In genomic region chr19:56842974-56843373, GRCm38 (mm10) we compare ENCODE assay signal across 29 mouse cellular contexts. TPM values are rescaled to one million over a fixed set of nuclear protein-coding genes. Genes with fewer than 3 reads are reported as not detected.
"Had no signal": no experiment of that assay in that cellular context is flagged by ENCODE, and none has a peak within 500 bp of the region (broad histone marks: within the 10 kb centered on the region; RNA-seq: fewer than 3 reads in every experiment).

No protein-coding gene starts in this region.

- H3K4me2 ChIP-seq: limb, embryonic 12.5 days; limb, embryonic 13.5 days; limb, embryonic 15.5 days; liver, embryonic 11.5 days; liver, embryonic 12.5 days; liver, embryonic 13.5 days; liver, embryonic 15.5 days; lung, embryonic 15.5 days; midbrain, embryonic 11.5 days; midbrain, embryonic 12.5 days; midbrain, embryonic 13.5 days; midbrain, embryonic 15.5 days; neural tube, embryonic 12.5 days had no signal

- H3K9ac ChIP-seq: limb, embryonic 12.5 days; limb, embryonic 13.5 days; limb, embryonic 15.5 days; liver, embryonic 12.5 days; liver, embryonic 13.5 days; liver, embryonic 14.5 days; liver, embryonic 15.5 days; liver, postnatal 0 days; lung, embryonic 15.5 days; midbrain, embryonic 12.5 days; midbrain, embryonic 13.5 days; midbrain, embryonic 15.5 days; neural tube, embryonic 12.5 days had no signal

- H3K4me1 ChIP-seq: liver, embryonic 12.5 days; liver, embryonic 13.5 days; liver, embryonic 15.5 days; megakaryocyte, embryonic 14.5 days; midbrain, embryonic 10.5 days; midbrain, embryonic 12.5 days; midbrain, embryonic 13.5 days; midbrain, embryonic 15.5 days; neural tube, embryonic 12.5 days had no signal

- DNase-seq: layer of hippocampus, postnatal 36 days; left cerebral cortex, postnatal 4 days; liver; liver, embryonic 13.5 days; liver, postnatal 0 days; lung, adult 2 months; lung, postnatal 36 days; midbrain, embryonic 14.5 days had no signal

- H3K4me3 ChIP-seq: left cerebral cortex, adult 2 months; limb, embryonic 10.5 days; limb, embryonic 12.5 days; limb, embryonic 13.5 days; limb, embryonic 15.5 days; liver, embryonic 12.5 days; liver, embryonic 13.5 days; liver, embryonic 15.5 days; lung, embryonic 15.5 days; megakaryocyte, embryonic 14.5 days; midbrain, embryonic 10.5 days; midbrain, embryonic 12.5 days; midbrain, embryonic 13.5 days; midbrain, embryonic 15.5 days; myocyte; neural tube, embryonic 12.5 days had no signal

- ATAC-seq: liver, embryonic 12.5 days; liver, postnatal 0 days; midbrain, embryonic 13.5 days; midbrain, embryonic 15.5 days; midbrain, embryonic 16.5 days had no signal

- H3K27me3 ChIP-seq: limb, embryonic 15.5 days; liver, embryonic 13.5 days; liver, embryonic 15.5 days; lung, embryonic 15.5 days; midbrain, embryonic 12.5 days; midbrain, embryonic 13.5 days; midbrain, embryonic 15.5 days; neural tube, embryonic 12.5 days had no signal

- H3K36me3 ChIP-seq: limb, embryonic 10.5 days; limb, embryonic 12.5 days; liver, embryonic 12.5 days; liver, embryonic 13.5 days; liver, embryonic 15.5 days; lung, embryonic 15.5 days; midbrain, embryonic 10.5 days; midbrain, embryonic 12.5 days; midbrain, embryonic 13.5 days; midbrain, embryonic 15.5 days; neural tube, embryonic 12.5 days had no signal

- H3K27ac ChIP-seq: left cerebral cortex, adult 2 months; limb, embryonic 10.5 days; limb, embryonic 12.5 days; limb, embryonic 13.5 days; limb, embryonic 15.5 days; liver, embryonic 12.5 days; liver, embryonic 13.5 days; liver, embryonic 14.5 days; liver, embryonic 15.5 days; lung, embryonic 15.5 days; macrophage; midbrain, embryonic 10.5 days; midbrain, embryonic 12.5 days; midbrain, embryonic 13.5 days; midbrain, embryonic 15.5 days; neural tube, embryonic 12.5 days had no signal

- H3K9me3 ChIP-seq: limb, embryonic 10.5 days; liver, embryonic 12.5 days; liver, embryonic 13.5 days; liver, embryonic 15.5 days; lung, embryonic 15.5 days; midbrain, embryonic 15.5 days had no signal

RNA-seq across cellular contexts. Expression of gene Tdrd1, which starts 17.0 kb away (rescaled TPM):
- polyA plus RNA-seq: liver, adult 2 months; liver, postnatal 0 days; macrophage; myocyte had no signal

RNA-seq across cellular contexts. Expression of gene Vwa2, which starts 31.1 kb away (rescaled TPM):
- polyA plus RNA-seq: liver, adult 2 months; liver, embryonic 13.5 days; liver, embryonic 15.5 days; liver, postnatal 0 days; macrophage had no signal
